Mouse (Mus musculus) lung, postnatal 0 days (tissue): ENCODE data around the gene Tle4.

Source experiments
- CTCF ChIP-seq: IDR thresholded peaks from 2 replicates; pipeline ENCODE4 v1.5.1; 2016; ENCODE audit warnings: antibody characterized with exemption, mild to moderate bottlenecking
- EP300 ChIP-seq: IDR thresholded peaks from 2 replicates; pipeline ENCODE4 v1.6.1; 2016; ENCODE audit warnings: antibody characterized with exemption, mild to moderate bottlenecking, control low read depth

- TF ChIP-seq EP300 (no peak), CTCF (no peak)
Measured at GRCm38 (mm10) chr19:14447474-14447873, 150.4 kb downstream of the Tle4 start.
